7 mouse cellular contexts compared by ENCODE assay signal in genomic region chr12:18606126-18606525, GRCm38 (mm10).
DNase-seq lines count a peak whose midpoint lies in the region; ATAC-seq and TF ChIP-seq lines count a peak whose summit lies in the region.
"Not testable (repeated sequence)": the region's sequence is repeated elsewhere in the genome, so short reads cannot be mapped to it uniquely, and the experiment has no call there.

No protein-coding gene starts in this region.

- not testable (repeated sequence) for H3K9me3 ChIP-seq in forebrain, postnatal 0 days (ENCODE audit: low read length); kidney, postnatal 0 days (replicated peaks; ENCODE audit: low read length)

- TF ChIP-seq CTCF in brain, embryonic 14.5 days (IDR thresholded peaks at IDR 0.05; ENCODE audit: borderline replicate concordance, extremely low read depth, insufficient read depth, insufficient read length) = not testable (repeated sequence)
- TF ChIP-seq CTCF in forebrain, postnatal 0 days (IDR thresholded peaks at IDR 0.05; ENCODE audit: low read depth) = peak; percentile 31
- TF ChIP-seq CTCF in kidney, postnatal 0 days (IDR thresholded peaks at IDR 0.05; ENCODE audit: low read depth) = peak; percentile 43

- not testable (repeated sequence) for H3K4me3 ChIP-seq in forebrain, postnatal 0 days (ENCODE audit: low read depth, low read length); kidney, postnatal 0 days (replicated peaks; ENCODE audit: low read depth, low read length)

- intact Hi-C loops in left cerebral cortex, postnatal 14 days (cut with DNase I) = not testable (repeated sequence)

- not testable (repeated sequence) for H3K4me2 ChIP-seq in forebrain, postnatal 0 days (ENCODE audit: low read depth); kidney, postnatal 0 days (ENCODE audit: low read length)

- peak; percentile 27 for DNase-seq in brain, embryonic 14.5 days (ENCODE audit: low read depth)
- DNase-seq in forebrain, postnatal 0 days = peak; percentile 58
- peak; percentile 4 for DNase-seq in heart, postnatal 4 days
- peak; percentile 22 for DNase-seq in kidney, postnatal 0 days (ENCODE audit: low spot score)
- DNase-seq in left cerebral cortex, postnatal 14 days (ENCODE audit: low spot score in 2 of 2) = peak; percentile 14 to 19
- peak; percentile 23 for DNase-seq in lung, postnatal 36 days
- DNase-seq in splenic B cell, adult 2 months (ENCODE audit: low read depth, low spot score) = peak; percentile 35

- not testable (repeated sequence) for TF ChIP-seq POLR2A in brain, embryonic 14.5 days (IDR thresholded peaks at IDR 0.05; ENCODE audit: borderline replicate concordance, extremely low read depth, insufficient read depth, insufficient read length, poor library complexity, severe bottlenecking)

- H3K27ac ChIP-seq in forebrain, postnatal 0 days (ENCODE audit: low read depth, low read length); kidney, postnatal 0 days: not testable (repeated sequence)

- not testable (repeated sequence) for H3K9ac ChIP-seq in forebrain, postnatal 0 days; kidney, postnatal 0 days (ENCODE audit: low read depth, low read length)

- H3K36me3 ChIP-seq in forebrain, postnatal 0 days (ENCODE audit: insufficient read depth); kidney, postnatal 0 days (ENCODE audit: insufficient read depth, low read length); splenic B cell, adult 2 months (ENCODE audit: control insufficient read depth, insufficient read depth, low read length, poor library complexity, severe bottlenecking): not testable (repeated sequence)

- not testable (repeated sequence) for ATAC-seq in forebrain, postnatal 0 days; kidney, postnatal 0 days (replicated peaks; ENCODE audit: low FRiP score, low read depth)

- not testable (repeated sequence) for H3K4me1 ChIP-seq in forebrain, postnatal 0 days (ENCODE audit: insufficient read depth); kidney, postnatal 0 days (replicated peaks; ENCODE audit: insufficient read depth, low read length)

- not testable (repeated sequence) for H3K27me3 ChIP-seq in forebrain, postnatal 0 days (ENCODE audit: insufficient read depth, low read length); kidney, postnatal 0 days (ENCODE audit: insufficient read depth, low read length); splenic B cell, adult 2 months (ENCODE audit: control insufficient read depth, insufficient read depth, low read length, poor library complexity, severe bottlenecking)

Comparison
In these comparisons a context has a peak if more than half of its experiments do, and no peak if none do; other contexts are left out.
1. DNase-seq: peak in every context shown above with its lines; median percentile 58 in forebrain, postnatal 0 days; 35 in splenic B cell, adult 2 months; 27 in brain, embryonic 14.5 days; 23 in lung, postnatal 36 days; 22 in kidney, postnatal 0 days; 16 in left cerebral cortex, postnatal 14 days; 4 in heart, postnatal 4 days.